Mouse (Mus musculus) kidney, embryonic 16.5 days (tissue): ENCODE results near the gene Eml3. TPM values are rescaled to one million over a fixed set of nuclear protein-coding genes. Genes with fewer than 3 reads are reported as not detected.
A peak's percentile ranks its signal among the peaks of the same experiment; 100 is the strongest.

ENCODE experiments used
- ATAC-seq: fragments of 200-750 bp; cut with Nextera tagmentation; 2 replicates; pipeline ENCODE4 v1.8.0; 2017; ENCODE audit warnings: moderate TSS enrichment; ENCODE audit not compliant: low FRiP score, low TSS enrichment
- H3K27ac ChIP-seq: fragments of 300-500 bp; sonication (generic); 2 replicates; pipeline ENCODE4 v1.5.1; 2014; ENCODE audit warnings: low read length
- H3K27me3 ChIP-seq: fragments of 300-500 bp; sonication (generic); 2 replicates; pipeline ENCODE4 v1.6.1; 2014; ENCODE audit warnings: low read length, control low read depth, mixed read lengths; ENCODE audit not compliant: insufficient read depth
- H3K36me3 ChIP-seq: fragments of 300-500 bp; sonication (generic); 2 replicates; pipeline ENCODE4 v1.6.1; 2014; ENCODE audit warnings: low read length, control low read depth, mixed read lengths; ENCODE audit not compliant: insufficient read depth
- H3K4me1 ChIP-seq: fragments of 300-500 bp; sonication (generic); 2 replicates; pipeline ENCODE4 v1.6.1; 2014; ENCODE audit warnings: low read length, control low read depth, mixed read lengths; ENCODE audit not compliant: insufficient read depth
- H3K4me2 ChIP-seq: fragments of 300-500 bp; sonication (generic); replicated peaks from 2 replicates; pipeline ENCODE4 v1.6.1; 2014; ENCODE audit warnings: low read depth, low read length
- H3K4me3 ChIP-seq: fragments of 300-500 bp; sonication (generic); 2 replicates; pipeline ENCODE4 v1.5.1; 2014; ENCODE audit warnings: mild to moderate bottlenecking, low read length
- H3K9ac ChIP-seq: fragments of 300-500 bp; sonication (generic); replicated peaks from 2 replicates; pipeline ENCODE4 v1.6.1; 2014; ENCODE audit warnings: low read length
- H3K9me3 ChIP-seq: fragments of 300-500 bp; sonication (generic); 2 replicates; pipeline ENCODE4 v1.6.1; 2016; ENCODE audit warnings: low read length, control low read depth
- WGBS: fragments of 180-500 bp; shearing (Covaris S2); extraction: QIAGEN DNeasy Blood & Tissue Kit; methylation state at CpG from one replicate; pipeline ENCODE4 v1.1.7; 2014; 5-methylcytosine and 5-hydroxymethylcytosine counted together
- polyA plus RNA-seq: library from polyadenylated mRNA; unstranded; fragments of >200 nt; fragmentation: Nextera tagmentation; extraction: Ambion mirVana; gene quantifications from 2 replicates; pipeline ENCODE4 v1.2.1, GENCODE M21; 2015

Eml3 gene
- polyA plus RNA-seq, 1 experiment from 2014 or later: 34.1 TPM

DNA sequence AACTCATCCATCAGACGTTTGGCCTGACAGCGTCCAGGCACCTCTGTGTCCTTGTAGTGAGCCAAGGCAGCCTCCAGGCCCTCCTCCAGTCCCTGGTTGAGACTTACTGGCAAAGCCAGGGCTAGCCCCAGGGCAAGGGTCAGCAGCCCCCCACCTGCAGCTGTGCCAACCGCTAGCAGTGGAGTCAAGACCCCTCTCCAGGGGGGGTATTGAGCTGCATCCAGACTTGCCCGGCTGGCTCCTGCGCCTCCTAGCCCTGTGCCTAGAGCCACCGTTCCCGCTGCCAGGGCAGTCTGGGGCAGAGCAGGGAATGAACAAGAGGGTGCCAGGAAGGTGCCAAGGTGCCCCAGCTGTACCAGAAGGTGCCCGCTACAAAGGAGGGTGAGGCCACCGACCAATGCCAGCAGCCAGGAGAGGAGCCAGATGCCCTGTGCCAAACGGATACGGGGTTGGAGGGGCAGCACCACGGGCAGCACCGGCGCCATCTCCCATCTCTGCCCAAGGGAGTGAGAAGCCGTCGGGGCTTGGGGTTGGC is 596 bp upstream of the Eml3 start:
- Histone ChIP-seq H3K27me3 (no peaks in the 10 kb centered on the region), H3K4me1 (peaks cover 18% of the 10 kb centered on the region), H3K4me3 (peak overlapping the region; percentile 90), H3K9me3 (no peaks in the 10 kb centered on the region), H3K4me2 (peak overlapping the region; percentile 76), H3K9ac (peak overlapping the region; percentile 91), H3K27ac (peak overlapping the region; percentile 91), H3K36me3 (peaks cover 23% of the 10 kb centered on the region; the same call in 1 of the 2 replicates)
- 22% methylated on average over 16 of the region's 16 CpGs for WGBS
- ATAC-seq: peak; percentile 37

DNA sequence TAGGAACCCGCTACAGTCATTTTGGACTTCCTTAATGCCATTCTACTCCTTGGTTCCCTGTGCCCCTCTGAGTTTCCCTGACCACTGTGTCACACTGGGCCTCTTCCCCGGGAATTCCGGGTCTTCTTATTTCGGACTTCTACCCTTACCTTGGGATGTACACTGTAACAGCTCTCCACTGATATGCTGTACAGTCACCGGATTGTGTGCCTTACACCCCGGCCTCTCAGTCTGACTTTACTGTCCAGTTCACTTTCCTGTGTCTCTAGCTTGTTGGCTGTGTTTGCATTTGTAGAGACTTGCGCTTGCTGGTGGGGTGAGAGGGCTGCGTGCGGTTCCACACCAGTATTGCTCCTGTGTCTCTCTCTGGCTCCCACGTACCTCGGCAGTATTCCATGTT is 765 bp downstream of the Eml3 start:
- no peaks in the 10 kb centered on the region for H3K27me3 ChIP-seq
- peak overlapping the region; percentile 90 for H3K4me3 ChIP-seq
- no peaks in the 10 kb centered on the region for H3K9me3 ChIP-seq
- H3K4me1 ChIP-seq: peaks cover 18% of the 10 kb centered on the region
- peaks cover 34% of the 10 kb centered on the region; the same call in 1 of the 2 replicates for H3K36me3 ChIP-seq
- H3K9ac ChIP-seq: peak overlapping the region; percentile 91
- peak overlapping the region; percentile 91 for H3K27ac ChIP-seq
- 5% methylated on average over 11 of the region's 11 CpGs for WGBS
- H3K4me2 ChIP-seq: peak overlapping the region; percentile 76
- no peak for ATAC-seq

- peak overlapping the region; percentile 90 for H3K4me3 ChIP-seq
- peak overlapping the region; percentile 76 for H3K4me2 ChIP-seq
- peaks cover 32% of the 10 kb centered on the region for H3K36me3 ChIP-seq
- peak overlapping the region; percentile 91 for H3K9ac ChIP-seq
- 74% methylated on average over 7 of the region's 7 CpGs for WGBS
- no peak for ATAC-seq
- no peak overlapping the region for H3K27ac ChIP-seq
- H3K4me1 ChIP-seq: peaks cover 18% of the 10 kb centered on the region
- no peaks in the 10 kb centered on the region for H3K27me3 ChIP-seq
- H3K9me3 ChIP-seq: no peaks in the 10 kb centered on the region
Measured at GRCm38 (mm10) chr19:8930771-8931170, 1.4 kb downstream of the Eml3 start.

DNA sequence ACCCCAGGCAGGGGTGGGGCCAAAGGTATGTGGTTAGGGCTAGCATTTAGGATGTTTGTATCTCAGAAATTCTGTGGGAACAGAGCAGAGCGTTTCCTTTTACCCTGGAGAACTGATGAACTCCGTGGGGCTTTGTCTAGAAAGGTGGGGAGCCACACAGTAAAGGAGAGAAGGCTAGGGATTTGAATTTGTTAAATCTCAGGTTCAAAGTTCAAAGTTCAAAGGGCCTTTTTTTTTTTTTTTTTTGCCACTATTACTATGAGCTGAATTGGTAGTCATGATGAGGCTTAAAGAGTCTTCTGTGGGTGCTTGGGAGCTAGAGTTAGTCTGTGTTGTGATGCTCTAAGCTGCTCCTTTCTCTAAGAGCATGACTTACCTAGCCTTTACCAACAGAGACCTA is 7.4 kb downstream of the Eml3 start:
- H3K36me3 ChIP-seq: peaks cover 43% of the 10 kb centered on the region
- no peak for ATAC-seq
- WGBS: 86% methylated on average over 2 of the region's 2 CpGs

GRCm38 (mm10) chr19:8940526-8941133 is 11.3 kb downstream of the Eml3 start:
- Histone ChIP-seq H3K9ac (no peak overlapping the region), H3K4me2 (peak overlapping the region; percentile 69), H3K27me3 (no peaks in the 10 kb centered on the region), H3K9me3 (no peaks in the 10 kb centered on the region), H3K4me3 (peak overlapping the region; percentile 98), H3K36me3 (peaks cover 36% of the 10 kb centered on the region), H3K4me1 (peaks cover 34% of the 10 kb centered on the region), H3K27ac (no peak overlapping the region)
- WGBS: 75% methylated on average over 15 of the region's 15 CpGs
- no peak for ATAC-seq

More for the DNA sequence above, 7.4 kb downstream of the Eml3 start:
- Histone ChIP-seq H3K4me3 (no peak overlapping the region), H3K9me3 (no peaks in the 10 kb centered on the region), H3K27me3 (no peaks in the 10 kb centered on the region), H3K9ac (no peak overlapping the region), H3K4me1 (peaks cover 10% of the 10 kb centered on the region), H3K27ac (no peak overlapping the region), H3K4me2 (no peak overlapping the region)

GRCm38 (mm10) chr19:8941136-8941514 is 11.8 kb downstream of the Eml3 start:
- peak overlapping the region; percentile 69 for H3K4me2 ChIP-seq
- 25% methylated on average over 10 of the region's 10 CpGs for WGBS
- H3K9ac ChIP-seq: peak overlapping the region; percentile 99
- peaks cover 39% of the 10 kb centered on the region for H3K36me3 ChIP-seq
- peak; percentile 28; the same call in 1 of the 2 replicates for ATAC-seq
- no peaks in the 10 kb centered on the region for H3K9me3 ChIP-seq
- H3K4me1 ChIP-seq: peaks cover 34% of the 10 kb centered on the region
- H3K4me3 ChIP-seq: peak overlapping the region; percentile 98
- peak overlapping the region; percentile 81 for H3K27ac ChIP-seq
- H3K27me3 ChIP-seq: no peaks in the 10 kb centered on the region

GRCm38 (mm10) chr19:8941515-8942217 is 12.3 kb downstream of the Eml3 start, which contains the start of gene Mta2:
Gene Mta2 (plus strand): TSS chr19:8941875.
- Histone ChIP-seq H3K4me3 (peak within 1 kb of the TSS; percentile 98), H3K4me1 (peaks cover 34% of the 10 kb centered on the region), H3K27me3 (no peaks in the 10 kb centered on the region), H3K27ac (peak within 1 kb of the TSS; percentile 100), H3K9ac (peak within 1 kb of the TSS; percentile 99), H3K36me3 (peaks cover 39% of the 10 kb centered on the region), H3K9me3 (no peaks in the 10 kb centered on the region), H3K4me2 (peak within 1 kb of the TSS; percentile 69)
- peak; percentile 97 for ATAC-seq
- under 1% methylated on average over 64 of the region's 64 CpGs for WGBS

DNA sequence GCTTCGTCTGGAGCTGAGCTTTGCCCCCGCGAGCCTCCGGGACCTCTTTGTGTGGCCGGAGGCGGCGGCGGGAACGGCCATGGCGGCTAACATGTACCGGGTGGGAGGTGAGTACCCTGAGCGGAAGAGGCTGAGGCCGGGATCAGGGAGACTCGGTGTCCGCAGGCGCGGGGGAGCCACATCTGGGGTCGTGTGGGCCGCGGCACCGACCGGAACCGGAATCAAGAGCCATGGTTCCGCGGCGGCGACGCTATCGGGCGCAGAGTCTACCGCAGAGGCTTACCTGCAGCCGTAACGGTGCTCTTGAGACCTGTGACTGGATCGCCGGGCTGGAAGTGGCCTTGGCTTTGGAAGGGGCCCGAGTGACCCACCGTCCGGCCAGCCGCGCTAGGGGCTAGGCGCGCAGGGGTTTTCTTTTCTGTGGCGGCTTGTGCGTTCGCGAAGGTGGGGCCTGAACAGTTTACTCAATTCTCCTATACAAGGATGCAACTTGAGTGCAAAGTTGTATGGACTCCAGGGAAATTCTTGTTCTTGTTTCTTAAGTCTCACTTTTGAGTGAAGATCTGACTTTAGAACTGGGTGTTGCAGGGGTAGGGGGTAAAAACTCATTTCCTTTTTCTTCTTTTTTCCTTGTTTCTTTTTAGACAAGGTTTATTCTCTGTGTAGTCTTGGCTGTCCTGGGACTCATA is 13.1 kb downstream of the Eml3 start:
- H3K4me1 ChIP-seq: peaks cover 34% of the 10 kb centered on the region
- H3K9me3 ChIP-seq: no peaks in the 10 kb centered on the region
- H3K9ac ChIP-seq: peak overlapping the region; percentile 99
- H3K36me3 ChIP-seq: peaks cover 41% of the 10 kb centered on the region
- WGBS: 0% methylated on average over 45 of the region's 46 CpGs
- H3K27ac ChIP-seq: peak overlapping the region; percentile 100
- H3K4me2 ChIP-seq: peak overlapping the region; percentile 69
- H3K4me3 ChIP-seq: peak overlapping the region; percentile 98
- H3K27me3 ChIP-seq: no peaks in the 10 kb centered on the region
- ATAC-seq: peak; percentile 50

- no peaks in the 10 kb centered on the region for H3K27me3 ChIP-seq
- H3K9me3 ChIP-seq: no peaks in the 10 kb centered on the region
- H3K27ac ChIP-seq: peak overlapping the region; percentile 100
- H3K4me3 ChIP-seq: peak overlapping the region; percentile 98
- peak overlapping the region; percentile 99 for H3K9ac ChIP-seq
- ATAC-seq: no peak
- H3K4me2 ChIP-seq: peak overlapping the region; percentile 69
- peaks cover 34% of the 10 kb centered on the region for H3K4me1 ChIP-seq
- 66% methylated on average over 2 of the region's 2 CpGs for WGBS
- peaks cover 43% of the 10 kb centered on the region for H3K36me3 ChIP-seq
Measured at GRCm38 (mm10) chr19:8943047-8943446, 13.7 kb downstream of the Eml3 start.
